9 mouse cellular contexts compared by ENCODE assay signal in genomic region chr10:125387782-125388415, GRCm38 (mm10). TPM values are rescaled to one million over a fixed set of nuclear protein-coding genes. Genes with fewer than 3 reads are reported as not detected.
DNase-seq lines count a peak whose midpoint lies in the region; ATAC-seq lines count a peak whose summit lies in the region.
"Had no signal": no experiment of that assay in that cellular context is flagged by ENCODE, and none has a peak within 500 bp of the region (broad histone marks: within the 10 kb centered on the region; RNA-seq: fewer than 3 reads in every experiment).

No protein-coding gene starts in this region.

- H3K27me3 ChIP-seq in heart, embryonic 10.5 days (ENCODE audit: insufficient read depth, poor library complexity, severe bottlenecking) = no peaks in the 10 kb centered on the region; the same call in 1 of the 2 replicates
- no peaks in the 10 kb centered on the region for H3K27me3 ChIP-seq in embryonic facial prominence, embryonic 15.5 days

- peak overlapping the region; percentile 90 for H3K4me2 ChIP-seq in embryonic facial prominence, embryonic 15.5 days (replicated peaks)

- H3K27ac ChIP-seq in heart, embryonic 10.5 days = no peak overlapping the region
- peak overlapping the region; percentile 79; the same call in 1 of the 2 replicates for H3K27ac ChIP-seq in embryonic facial prominence, embryonic 15.5 days (replicated peaks)

- WGBS in heart, embryonic 10.5 days = 55% methylated on average over 14 of the region's 14 CpGs
- WGBS in embryonic facial prominence, embryonic 15.5 days = 30% methylated on average over 14 of the region's 14 CpGs

- H3K4me3 ChIP-seq in heart, embryonic 10.5 days = no peak overlapping the region
- peak overlapping the region; percentile 77; the same call in 1 of the 2 replicates for H3K4me3 ChIP-seq in embryonic facial prominence, embryonic 15.5 days (replicated peaks)

- no peak overlapping the region for H3K9ac ChIP-seq in embryonic facial prominence, embryonic 15.5 days

- no peak for ATAC-seq in embryonic facial prominence, embryonic 15.5 days (ENCODE audit: insufficient number of reproducible peaks, low FRiP score, low TSS enrichment, low read depth)
- ATAC-seq in megakaryocyte-erythroid progenitor cell, adult 5-6 weeks (replicated peaks; ENCODE audit: low FRiP score, low TSS enrichment, poor library complexity, severe bottlenecking) = no peak
- ATAC-seq in erythroblast, adult 5-6 weeks (replicated peaks; ENCODE audit: low FRiP score, poor library complexity, severe bottlenecking) = no peak

- H3K36me3 ChIP-seq in heart, embryonic 10.5 days = no peaks in the 10 kb centered on the region
- H3K36me3 ChIP-seq in embryonic facial prominence, embryonic 15.5 days = no peaks in the 10 kb centered on the region

- H3K4me1 ChIP-seq in heart, embryonic 10.5 days = peaks cover 6% of the 10 kb centered on the region
- peaks cover 18% of the 10 kb centered on the region for H3K4me1 ChIP-seq in embryonic facial prominence, embryonic 15.5 days

- intact Hi-C loops in left cerebral cortex, postnatal 36 days (cut with DNase I) = loop anchor here (10.0 kb wide), 1 partner anchor 283 kb away; no protein-coding TSS in a partner anchor

- peak; percentile 25 to 39 for DNase-seq in heart, adult 18-20 months
- DNase-seq in heart, embryonic 10.5 days (ENCODE audit: low spot score) = no peak
- DNase-seq in B cell, adult 2 months = peak; percentile 46 to 52
- DNase-seq in left cerebral cortex, postnatal 36 days (ENCODE audit: low spot score in 2 of 2) = peak; percentile 42 to 60
- DNase-seq in right cerebral cortex, postnatal 10 days (ENCODE audit: low spot score in 2 of 2) = peak; percentile 66 to 76

- H3K9me3 ChIP-seq in heart, embryonic 10.5 days = no peaks in the 10 kb centered on the region
- H3K9me3 ChIP-seq in embryonic facial prominence, embryonic 15.5 days (replicated peaks) = no peaks in the 10 kb centered on the region

RNA-seq across cellular contexts. Expression of gene Slc16a7, which starts 1.4 kb away (rescaled TPM):
- 10 to 100 TPM in 1 of 2 experiments, 1 to 10 TPM in 1; 9.8 to 19.9 TPM for total RNA-seq in heart, adult 18-20 months (2021)
- 4.6 TPM in 2 replicates for polyA plus RNA-seq in heart, embryonic 10.5 days (2016; fragmentation: Nextera tagmentation; extraction: Ambion mirVana)
- polyA plus RNA-seq in embryonic facial prominence, embryonic 15.5 days (2015; fragmentation: Nextera tagmentation; extraction: Ambion mirVana) = 9.1 and 9.4 TPM in 2 replicates
- total RNA-seq in left cerebral cortex, postnatal 36 days (2021) = 10 to 100 TPM; 57.1 to 62.4 TPM
- 0.52 TPM in 1 of 2 replicates, not detected in the other for total RNA-seq in megakaryocyte-erythroid progenitor cell, adult 5-6 weeks (2014; fragmentation: Nextera tagmentation)
- total RNA-seq in megakaryocyte-erythroid progenitor cell, adult 5-6 weeks (2017) = 0.50 and 5.6 TPM in 2 replicates
- total RNA-seq in erythroblast, adult 5-6 weeks (2015; ENCODE audit: low replicate concordance) = 1.9 and 2.9 TPM in 2 replicates
- 3.7 and 4.7 TPM in 2 replicates for total RNA-seq in erythroblast, adult 5-6 weeks (2017; ENCODE audit: low replicate concordance)
- total RNA-seq: MEL had no signal
